Mouse (Mus musculus) CD4-positive helper T cell, adult 2 months (primary cell): Measurements from ENCODE around the gene Tfdp2.
A peak's percentile ranks its signal among the peaks of the same experiment; 100 is the strongest.
"Not testable (repeated sequence)": the region's sequence is repeated elsewhere in the genome, so short reads cannot be mapped to it uniquely, and the experiment has no call there.

Experiments
- DNase-seq: peaks from one replicate; pipeline ENCODE4 v3.0.0-alpha.2; 2012; ENCODE audit warnings: low read depth, missing footprints, low spot score

Gene Tfdp2

DNA sequence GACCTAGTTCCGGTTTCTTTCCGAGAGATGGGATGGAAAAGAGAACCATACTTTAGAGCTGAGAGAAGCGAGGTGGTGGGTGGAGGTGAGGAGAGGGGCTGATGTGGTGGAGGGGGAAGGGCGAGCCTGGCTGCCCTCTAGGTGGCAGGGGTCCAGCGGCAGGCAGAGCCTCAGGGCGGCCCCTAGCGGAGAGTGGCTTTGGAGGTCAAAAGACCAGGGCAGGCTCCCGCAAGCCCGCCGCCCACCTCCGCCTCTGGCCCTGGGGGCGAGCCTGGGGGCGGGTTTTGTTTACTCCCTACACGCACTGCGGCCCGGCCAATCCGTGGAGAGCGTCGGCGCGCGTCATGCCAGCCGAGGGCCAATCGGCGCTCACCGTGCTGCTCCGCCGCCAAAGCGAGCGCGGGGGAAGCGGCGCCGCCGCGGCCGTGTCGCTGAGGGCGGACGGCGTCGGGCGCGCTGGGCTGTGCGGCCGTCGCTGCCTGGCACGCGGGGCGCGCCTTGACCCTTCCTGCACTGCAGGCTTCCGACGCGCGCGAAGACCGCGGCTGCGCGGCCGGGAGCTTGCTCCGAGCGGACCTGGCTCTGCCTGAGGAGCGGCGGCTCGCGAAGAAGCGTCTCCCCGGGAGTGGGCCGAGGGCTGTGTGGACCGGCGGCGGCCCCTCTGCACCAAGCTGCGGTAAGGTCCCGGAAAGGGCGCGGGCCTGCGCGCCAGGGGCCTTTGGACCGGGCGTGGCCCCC is at the start of gene Tfdp2:
Gene Tfdp2, plus strand, starts transcription at position 391 of the 738 bp plus-strand sequence.
- DNase-seq, result peak; percentile 91

- no peak for DNase-seq
Observed at GRCm38 (mm10) chr9:96152801-96153200, 43.3 kb upstream of the Tfdp2 start.

GRCm38 (mm10) chr9:96158431-96158830 is 37.6 kb upstream of the Tfdp2 start:
- DNase-seq, result no peak

GRCm38 (mm10) chr9:96159047-96159446 is 37.0 kb upstream of the Tfdp2 start:
- DNase-seq, result no peak

DNA sequence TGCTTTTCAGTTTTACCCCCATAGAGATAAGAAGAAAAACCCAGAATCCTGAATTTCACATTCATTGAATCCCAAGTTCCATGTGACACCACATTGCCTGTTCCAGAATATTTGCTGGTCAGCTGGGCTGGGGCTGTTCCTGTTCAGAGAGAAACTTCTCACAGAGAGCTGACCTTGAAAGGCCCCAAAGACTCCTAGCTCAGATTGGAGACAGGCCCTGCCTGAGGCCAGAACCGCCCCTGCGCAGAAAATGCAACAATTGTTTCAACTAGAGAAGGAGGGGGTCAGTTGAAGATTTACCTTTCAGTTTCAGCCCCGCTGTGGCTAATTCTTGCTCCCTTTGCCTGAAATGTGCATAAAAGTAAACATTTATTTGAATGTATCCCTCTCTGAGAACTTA is 35.3 kb upstream of the Tfdp2 start:
- no peak for DNase-seq

DNA sequence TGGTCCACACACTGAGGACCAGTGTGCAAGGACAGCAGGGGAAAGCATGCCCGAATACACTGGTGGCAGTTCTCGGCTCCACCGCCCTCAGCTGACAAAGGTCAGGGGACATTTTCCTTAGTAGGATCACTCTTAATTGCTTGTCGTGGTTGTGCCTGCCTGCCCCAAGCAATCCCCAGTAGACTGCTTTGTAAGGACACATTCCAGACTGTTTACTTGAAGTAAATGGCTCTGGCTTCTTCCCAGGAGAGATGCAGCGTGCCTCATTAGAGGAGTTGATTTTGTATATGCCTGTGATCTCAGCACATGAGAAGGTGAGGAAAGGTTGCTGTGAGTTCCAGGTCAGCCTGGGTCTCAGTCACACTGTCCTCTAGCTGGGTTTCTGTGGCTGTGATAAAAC is 33.7 kb upstream of the Tfdp2 start:
- DNase-seq, result no peak

DNA sequence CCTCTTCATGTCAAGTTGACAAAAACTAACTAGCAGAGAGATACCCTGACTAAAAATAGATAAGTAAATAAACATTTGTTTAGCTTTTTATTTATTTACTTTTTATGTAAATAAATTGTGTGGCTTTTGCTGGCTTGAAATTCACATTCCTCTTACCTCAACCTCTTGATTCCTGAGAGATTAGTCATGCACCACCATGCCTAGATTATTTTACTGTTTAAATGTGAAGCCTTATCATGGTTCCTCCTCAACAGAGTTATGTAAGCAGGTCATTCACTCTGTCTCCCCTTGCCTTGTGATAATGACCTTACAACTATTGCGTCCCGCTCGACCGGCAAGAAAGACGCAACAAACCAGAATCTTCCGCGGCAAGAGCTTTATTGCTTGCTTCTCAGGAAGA is 32.6 kb upstream of the Tfdp2 start:
- DNase-seq, result no peak

DNA sequence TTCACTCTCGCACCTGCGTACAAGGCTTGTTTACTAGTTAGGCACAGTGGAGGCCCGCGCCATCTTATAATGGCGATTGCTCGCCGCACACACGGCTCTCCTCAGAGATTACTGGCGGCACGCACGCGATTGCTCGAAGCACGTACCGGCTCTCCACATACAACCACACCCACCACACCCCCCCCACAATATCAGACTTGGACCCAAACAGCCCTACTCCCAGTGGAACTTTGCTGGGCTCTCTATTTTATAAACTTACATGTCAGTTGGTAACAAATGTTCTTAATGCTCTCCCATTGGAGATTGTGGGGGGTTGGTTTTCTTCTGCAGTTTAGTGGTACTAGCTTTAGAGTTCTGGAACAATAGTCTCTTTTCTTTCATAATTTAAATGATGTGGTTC is 32.1 kb upstream of the Tfdp2 start:
- DNase-seq, result not testable (repeated sequence)

DNA sequence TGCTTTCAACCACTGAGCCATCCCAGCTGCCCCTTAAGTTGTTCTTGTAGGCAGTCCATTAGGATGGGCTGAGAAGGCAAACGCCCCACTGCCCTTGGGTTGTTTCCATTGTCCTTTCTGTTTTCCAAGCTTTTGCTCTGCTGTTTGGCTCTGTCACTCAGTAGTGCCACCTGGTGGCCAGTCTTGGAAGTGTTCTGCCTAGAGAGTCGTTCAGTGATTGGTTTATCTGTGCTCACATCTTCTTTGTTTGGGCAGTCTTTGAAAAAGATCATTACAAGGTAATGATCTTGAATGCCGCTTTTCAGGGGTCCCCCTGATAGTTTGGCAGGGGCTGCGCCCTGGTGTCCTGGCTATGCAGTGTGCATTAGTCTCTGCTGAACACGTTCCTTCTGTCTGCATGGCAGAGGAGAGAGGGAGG is 28.9 kb upstream of the Tfdp2 start:
- peak; percentile 59 for DNase-seq

DNA sequence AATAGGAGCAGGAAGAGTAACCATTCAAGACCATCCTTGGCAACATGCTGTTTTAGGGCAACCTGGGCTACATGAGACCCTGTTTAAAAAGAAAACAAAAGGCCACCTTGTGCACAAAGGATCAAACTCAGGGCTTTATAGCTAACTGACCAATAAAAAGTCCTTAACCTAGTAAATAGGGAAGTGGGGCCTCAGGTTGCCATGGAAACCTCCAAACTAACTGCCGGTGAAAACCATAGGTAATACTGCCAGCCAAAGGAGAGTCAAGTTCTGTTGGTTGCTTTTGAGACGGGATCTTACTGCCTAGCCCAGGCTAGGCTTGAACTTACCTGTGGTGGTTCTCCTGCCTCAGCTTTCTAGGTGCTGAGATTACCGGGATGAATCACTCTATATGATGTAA is 25.5 kb upstream of the Tfdp2 start:
- no peak for DNase-seq

- no peak for DNase-seq
Observed at GRCm38 (mm10) chr9:96184909-96185308, 11.2 kb upstream of the Tfdp2 start.

DNA sequence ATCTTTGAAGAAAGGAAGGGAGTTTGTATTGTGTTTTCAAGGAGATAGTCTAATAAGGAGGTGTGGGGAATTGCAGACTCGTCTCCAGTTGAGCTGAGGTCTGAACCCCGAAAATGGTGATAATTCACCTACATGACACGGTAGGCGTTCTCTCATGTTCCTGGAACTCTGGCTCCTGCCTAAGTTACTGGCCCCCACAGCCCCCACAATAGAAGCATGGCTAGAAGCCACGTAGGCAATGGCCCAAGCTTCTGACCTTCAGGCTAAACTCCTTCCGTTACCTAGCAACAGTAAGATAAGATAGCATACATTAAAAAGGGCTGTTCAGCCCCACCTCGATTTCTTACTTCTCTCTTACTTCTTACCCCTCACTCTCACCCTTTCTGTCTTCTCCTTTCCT is 9.4 kb upstream of the Tfdp2 start:
- no peak for DNase-seq

DNA sequence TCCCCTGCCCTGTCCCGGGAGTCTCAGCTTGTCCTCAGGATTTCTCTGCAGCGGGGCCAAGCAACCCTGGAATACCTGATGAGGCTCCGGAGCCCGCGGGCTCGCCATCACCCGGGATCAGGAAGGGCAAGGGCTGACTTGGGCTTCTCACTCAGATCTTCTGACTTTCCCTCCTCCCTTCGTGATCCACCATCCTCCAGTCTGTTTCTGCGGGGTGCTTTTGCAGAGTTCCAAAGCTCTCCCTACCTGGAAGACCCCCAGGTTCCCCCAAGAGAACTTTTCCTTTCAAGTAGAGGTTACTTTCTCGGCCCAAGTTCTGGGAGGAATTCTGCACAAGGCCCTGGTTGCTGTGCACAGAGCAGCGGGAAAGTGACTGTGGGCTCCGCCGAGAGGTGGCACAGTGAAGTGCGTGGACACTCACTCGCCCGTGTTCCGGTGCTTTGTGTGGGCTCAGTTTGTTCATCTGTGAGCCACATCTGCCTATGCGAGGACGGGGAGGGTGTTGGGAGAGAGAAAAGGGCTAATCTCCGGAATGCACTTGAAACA is 634 bp downstream of the Tfdp2 start:
- peak; percentile 59 for DNase-seq

DNA sequence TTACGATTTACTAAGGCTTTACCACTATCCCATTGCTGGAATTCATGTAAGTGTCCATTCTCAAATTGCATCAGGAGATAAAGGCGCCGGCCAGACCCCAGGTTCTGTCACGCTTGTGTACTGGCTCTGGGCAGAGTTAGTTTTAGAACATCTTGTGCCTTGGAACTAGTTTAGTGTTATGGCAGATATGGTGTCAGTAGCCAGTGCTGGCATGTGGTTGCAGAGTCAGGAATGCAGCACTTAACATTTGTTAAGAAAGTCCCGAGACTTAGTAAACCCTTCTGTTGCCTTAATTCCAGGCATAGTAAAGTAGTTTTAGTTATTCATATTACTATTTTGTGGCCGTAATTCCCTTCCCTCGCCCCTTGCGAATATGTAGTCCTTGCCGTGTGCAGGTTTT is 1.7 kb downstream of the Tfdp2 start:
- no peak for DNase-seq

DNA sequence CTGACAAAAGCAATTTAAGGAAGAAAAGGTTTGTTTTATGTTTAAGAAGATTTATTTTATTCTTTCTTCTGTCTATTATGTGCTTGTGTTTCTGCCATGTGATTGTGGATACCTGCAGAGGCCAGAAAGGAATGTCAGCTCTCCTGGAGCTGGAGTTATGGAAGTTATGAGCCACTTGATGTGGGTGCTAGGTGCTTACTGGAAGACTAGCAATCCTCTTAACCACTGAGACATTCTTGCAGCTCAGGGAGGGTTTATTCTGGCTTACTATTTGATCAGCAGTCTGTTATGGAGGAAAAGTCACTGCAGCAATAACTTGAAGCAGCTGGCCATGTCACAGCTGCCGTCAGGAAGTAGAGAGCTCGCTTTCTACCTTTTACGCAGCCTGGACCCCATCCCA is 7.6 kb downstream of the Tfdp2 start:
- DNase-seq, result no peak

DNA sequence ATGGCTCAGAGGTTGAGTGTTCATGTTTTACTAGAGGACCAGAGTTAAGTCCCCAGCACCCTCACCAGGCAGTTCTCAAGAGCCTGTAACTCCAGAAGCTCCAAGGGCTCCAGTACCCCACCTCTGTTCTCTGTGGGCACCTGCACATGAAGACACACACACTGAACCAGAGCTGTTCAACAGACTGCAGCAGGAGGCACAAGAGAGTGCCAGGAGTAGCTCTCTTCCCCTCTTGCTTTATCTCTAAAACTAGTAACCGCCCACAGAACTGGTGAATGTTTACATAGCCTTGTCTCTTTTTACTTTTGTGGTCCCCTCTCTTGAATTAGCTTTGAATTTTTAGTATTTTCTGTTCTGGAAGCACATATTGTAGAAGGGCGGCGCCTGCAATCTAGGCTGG is 11.4 kb downstream of the Tfdp2 start:
- DNase-seq, result no peak

GRCm38 (mm10) chr9:96213036-96213645 is 17.1 kb downstream of the Tfdp2 start:
- DNase-seq, result no peak

DNA sequence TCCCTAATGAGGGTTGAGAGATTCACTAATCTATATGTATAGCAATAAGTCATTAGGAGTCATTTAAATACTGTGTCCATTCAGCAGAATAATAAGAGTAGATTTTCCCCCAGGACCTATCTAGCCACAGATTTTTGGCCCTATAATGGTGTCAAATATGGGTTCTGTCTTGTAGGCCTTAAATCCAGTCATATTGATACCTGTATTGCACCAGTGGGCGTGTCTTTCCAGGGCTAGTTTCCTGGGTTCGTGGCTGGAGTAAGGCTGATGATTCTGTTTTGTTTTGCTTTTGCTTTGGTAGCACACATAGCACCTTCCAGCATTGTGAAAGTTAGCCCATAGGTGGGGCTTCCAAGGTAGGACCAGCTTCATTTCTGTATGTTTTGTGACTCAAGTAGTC is 18.1 kb downstream of the Tfdp2 start:
- peak; percentile 6 for DNase-seq

- no peak for DNase-seq
Observed at GRCm38 (mm10) chr9:96217299-96217698, 21.2 kb downstream of the Tfdp2 start.

GRCm38 (mm10) chr9:96217799-96218198 is 21.7 kb downstream of the Tfdp2 start:
- DNase-seq, result peak; percentile 6

- DNase-seq, result no peak
Observed at GRCm38 (mm10) chr9:96219114-96219669, 23.1 kb downstream of the Tfdp2 start.

DNA sequence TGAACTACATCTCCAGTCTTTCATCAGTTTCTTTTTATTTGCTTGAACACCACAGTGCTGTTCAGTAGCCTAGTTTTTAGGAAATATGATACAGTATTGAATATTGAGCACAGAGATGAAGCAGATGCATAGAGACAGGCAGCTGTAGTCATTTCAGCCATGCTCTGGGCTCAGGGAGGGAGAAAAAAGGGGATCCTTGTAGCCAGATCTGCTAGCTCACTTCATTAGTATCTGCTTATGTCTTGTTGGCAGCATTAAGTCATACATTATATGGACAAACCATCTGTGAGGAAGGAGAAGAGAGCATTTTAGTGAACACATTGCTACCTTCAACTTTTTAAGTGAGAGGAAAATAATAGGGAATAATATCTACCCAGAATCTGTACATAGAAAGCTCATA is 24.3 kb downstream of the Tfdp2 start:
- no peak for DNase-seq

GRCm38 (mm10) chr9:96223302-96223701 is 27.2 kb downstream of the Tfdp2 start:
- DNase-seq, result no peak
